Mouse (Mus musculus) MEL (cell line): ENCODE measurements around the gene Olfr457. TPM values are rescaled to one million over a fixed set of nuclear protein-coding genes. Genes with fewer than 3 reads are reported as not detected.

Experiments used
- DNase-seq: peaks from one replicate; pipeline ENCODE4 v3.0.0; 2011; ENCODE audit warnings: low read depth, low spot score
- H3K27ac ChIP-seq: 2 replicates; pipeline ENCODE4 v1.5.1; 2012; ENCODE audit warnings: low read depth, mild to moderate bottlenecking, control low read depth, low read length, moderate library complexity; ENCODE audit not compliant: control insufficient read depth
- H3K27me3 ChIP-seq, 2 experiments: fragments of 150-350 bp in 1 of 2; sonication (generic) in 1 of 2; 2 replicates each; pipeline ENCODE4 v1.6.1; 2012; ENCODE audit warnings: low read length in 2 of 2, mild to moderate bottlenecking in 2 of 2, improper control_type of control experiment in 1 of 2, moderate library complexity in 1 of 2; ENCODE audit not compliant: insufficient read depth in 2 of 2, control insufficient read depth in 1 of 2
- H3K36me3 ChIP-seq, 2 experiments: 2 replicates each; pipeline ENCODE4 v1.6.1; 2012 to 2014; ENCODE audit warnings: low read length in 2 of 2, improper control_type of control experiment in 1 of 2, inconsistent platforms in 1 of 2, mild to moderate bottlenecking in 1 of 2; ENCODE audit not compliant: insufficient read depth in 2 of 2, control insufficient read depth in 1 of 2
- H3K4me1 ChIP-seq, 2 experiments: fragments of 150-350 bp in 1 of 2; sonication (generic) in 1 of 2; 2 replicates each; pipeline ENCODE4 v1.6.1; 2012; ENCODE audit warnings: low read length in 2 of 2, improper control_type of control experiment in 1 of 2, mild to moderate bottlenecking in 1 of 2; ENCODE audit not compliant: insufficient read depth in 2 of 2, control insufficient read depth in 1 of 2
- H3K4me3 ChIP-seq, 2 experiments: fragments of 150-350 bp in 1 of 2; sonication (generic) in 1 of 2; 2 replicates each; pipeline ENCODE4 v1.5.1; 2012; ENCODE audit warnings: low read depth in 2 of 2, low read length in 2 of 2, mild to moderate bottlenecking in 2 of 2, moderate library complexity in 2 of 2, control low read depth in 1 of 2, improper control_type of control experiment in 1 of 2; ENCODE audit not compliant: control insufficient read depth in 1 of 2, insufficient read depth in 1 of 2
- H3K79me2 ChIP-seq: 2 replicates; pipeline ENCODE4 v1.6.1; 2012; ENCODE audit warnings: mild to moderate bottlenecking, low read length, moderate library complexity; ENCODE audit not compliant: control insufficient read depth, poor library complexity, insufficient read depth
- H3K9ac ChIP-seq: 2 replicates; pipeline ENCODE4 v1.6.1; 2012; ENCODE audit warnings: low read depth, mild to moderate bottlenecking, control low read depth, low read length, moderate library complexity; ENCODE audit not compliant: control insufficient read depth, poor library complexity, severe bottlenecking
- H3K9me3 ChIP-seq: fragments of 150-350 bp; sonication (generic); replicated peaks from 2 replicates; pipeline ENCODE4 v1.6.1; 2012; ENCODE audit warnings: mild to moderate bottlenecking, low read length, improper control_type of control experiment, moderate library complexity; ENCODE audit not compliant: insufficient read depth
- CHD1 ChIP-seq: IDR thresholded peaks from 2 replicates; pipeline ENCODE4 v1.6.1; 2012; ENCODE audit warnings: low read depth, mild to moderate bottlenecking, inconsistent platforms, low read length, improper control_type of control experiment
- CTCF ChIP-seq, 3 experiments: IDR thresholded peaks in 2 of 3; conservative IDR thresholded peaks in 1 of 3; 2 replicates each; pipeline ENCODE4 v1.5.1; 2011 to 2012; ENCODE audit warnings: low read length in 3 of 3, low read depth in 2 of 3, mild to moderate bottlenecking in 2 of 3, improper control_type of control experiment in 1 of 3, inconsistent platforms in 1 of 3, mixed read lengths in 1 of 3, moderate library complexity in 1 of 3; ENCODE audit not compliant: control insufficient read depth in 1 of 3, insufficient read depth in 1 of 3, poor library complexity in 1 of 3, severe bottlenecking in 1 of 3
- E2F4 ChIP-seq: IDR thresholded peaks from 2 replicates; pipeline ENCODE4 v1.6.1; 2011; ENCODE audit warnings: low read depth, low read length, improper control_type of control experiment, borderline replicate concordance
- ELF1 ChIP-seq: IDR thresholded peaks from 2 replicates; pipeline ENCODE4 v1.6.1; 2014; ENCODE audit warnings: low read depth, mild to moderate bottlenecking, inconsistent platforms, low read length, improper control_type of control experiment, moderate library complexity
- EP300 ChIP-seq, 2 experiments: IDR thresholded peaks; 2 replicates each; pipeline ENCODE4 v1.6.1; 2011; ENCODE audit warnings: improper control_type of control experiment in 2 of 2, low read length in 2 of 2, low read depth in 1 of 2, mild to moderate bottlenecking in 1 of 2
- ETS1 ChIP-seq: IDR thresholded peaks from 2 replicates; pipeline ENCODE4 v1.6.1; 2012; ENCODE audit warnings: low read depth, mild to moderate bottlenecking, inconsistent platforms, low read length, improper control_type of control experiment, moderate library complexity
- GABPA ChIP-seq: IDR thresholded peaks from 2 replicates; pipeline ENCODE4 v1.6.1; 2012; ENCODE audit warnings: low read depth, mild to moderate bottlenecking, inconsistent platforms, low read length, improper control_type of control experiment, moderate library complexity
- GATA1 ChIP-seq: IDR thresholded peaks from 2 replicates; pipeline ENCODE4 v1.6.1; 2011; ENCODE audit warnings: low read depth, low read length, improper control_type of control experiment
- JUND ChIP-seq: IDR thresholded peaks from 2 replicates; pipeline ENCODE4 v1.6.1; 2011; ENCODE audit warnings: low read depth, mild to moderate bottlenecking, improper control_type of control experiment, low read length
- KAT2A ChIP-seq: conservative IDR thresholded peaks from 2 replicates; pipeline ENCODE4 v1.6.1; 2012; ENCODE audit warnings: low read depth, low read length, improper control_type of control experiment, inconsistent platforms
- MEF2A ChIP-seq: IDR thresholded peaks from 2 replicates; pipeline ENCODE4 v1.6.1; 2014; ENCODE audit warnings: low read depth, mild to moderate bottlenecking, inconsistent platforms, low read length, improper control_type of control experiment; ENCODE audit not compliant: poor library complexity, insufficient replicate concordance, severe bottlenecking; ENCODE audit errors: extremely low read depth
- MXI1 ChIP-seq: IDR thresholded peaks from 2 replicates; pipeline ENCODE4 v1.6.1; 2011; ENCODE audit warnings: mild to moderate bottlenecking, low read depth, low read length, improper control_type of control experiment
- MYB ChIP-seq: IDR thresholded peaks from 2 replicates; pipeline ENCODE4 v1.6.1; 2011; ENCODE audit warnings: mild to moderate bottlenecking, low read depth, low read length, improper control_type of control experiment
- NRF1 ChIP-seq: IDR thresholded peaks from 2 replicates; pipeline ENCODE4 v1.6.1; 2014; ENCODE audit warnings: low read depth, mild to moderate bottlenecking, inconsistent platforms, low read length, improper control_type of control experiment, moderate library complexity; ENCODE audit not compliant: poor library complexity, insufficient read depth, severe bottlenecking
- POLR2AphosphoS2 ChIP-seq: IDR thresholded peaks from 2 replicates; pipeline ENCODE4 v1.6.1; 2011; ENCODE audit warnings: low read length, improper control_type of control experiment
- RAD21 ChIP-seq: IDR thresholded peaks from 2 replicates; pipeline ENCODE4 v1.6.1; 2011; ENCODE audit warnings: mild to moderate bottlenecking, low read depth, low read length, improper control_type of control experiment
- RCOR1 ChIP-seq: IDR thresholded peaks from 2 replicates; pipeline ENCODE4 v1.6.1; 2012; ENCODE audit warnings: low read depth, mild to moderate bottlenecking, inconsistent platforms, low read length, improper control_type of control experiment
- SMC3 ChIP-seq: IDR thresholded peaks from 2 replicates; pipeline ENCODE4 v1.6.1; 2011; ENCODE audit warnings: low read depth, low read length, improper control_type of control experiment
- TBP ChIP-seq: IDR thresholded peaks from 2 replicates; pipeline ENCODE4 v1.8.0; 2011; ENCODE audit warnings: low read depth, low read length, improper control_type of control experiment
- TCF12 ChIP-seq: IDR thresholded peaks from 2 replicates; pipeline ENCODE4 v1.6.1; 2014; ENCODE audit warnings: low read depth, mild to moderate bottlenecking, inconsistent platforms, low read length, improper control_type of control experiment, moderate library complexity
- UBTF ChIP-seq: IDR thresholded peaks from 2 replicates; pipeline ENCODE4 v1.6.1; 2012; ENCODE audit warnings: low read depth, mild to moderate bottlenecking, inconsistent platforms, low read length, improper control_type of control experiment, moderate library complexity, borderline replicate concordance; ENCODE audit not compliant: insufficient read depth
- USF1 ChIP-seq: IDR thresholded peaks from 2 replicates; pipeline ENCODE4 v1.6.1; 2014; ENCODE audit warnings: low read depth, mild to moderate bottlenecking, inconsistent platforms, low read length, improper control_type of control experiment, moderate library complexity
- USF2 ChIP-seq, 2 experiments: IDR thresholded peaks; 2 replicates each; pipeline ENCODE4 v1.6.1; 2011 to 2012; ENCODE audit warnings: improper control_type of control experiment in 2 of 2, low read length in 2 of 2, borderline replicate concordance in 1 of 2, inconsistent platforms in 1 of 2, low read depth in 1 of 2, mild to moderate bottlenecking in 1 of 2; ENCODE audit not compliant: insufficient read depth in 1 of 2
- ZKSCAN1 ChIP-seq: IDR thresholded peaks from 2 replicates; pipeline ENCODE4 v1.6.1; 2012; ENCODE audit warnings: low read depth, mild to moderate bottlenecking, inconsistent platforms, low read length, improper control_type of control experiment, moderate library complexity
- ZMIZ1 ChIP-seq: IDR thresholded peaks from 2 replicates; pipeline ENCODE4 v1.6.1; 2012; ENCODE audit warnings: low read depth, mild to moderate bottlenecking, inconsistent platforms, low read length, improper control_type of control experiment, moderate library complexity
- ZNF384 ChIP-seq: IDR thresholded peaks from 2 replicates; pipeline ENCODE4 v1.6.1; 2012; ENCODE audit warnings: low read depth, mild to moderate bottlenecking, inconsistent platforms, low read length, improper control_type of control experiment
- polyA plus RNA-seq, 2 experiments: library from polyadenylated mRNA; stranded (reverse) in 1 of 2; unstranded in 1 of 2; fragments of >175 nt in 1 of 2; fragments of >200 nt in 1 of 2; gene quantifications; 2 replicates each; pipeline versions ENCODE4 v1.2.1 to v1.2.4; 2012; ENCODE audit warnings: low replicate concordance in 2 of 2, low read depth in 1 of 2; ENCODE audit not compliant: insufficient read length in 2 of 2, insufficient read depth in 1 of 2, missing spikeins in 1 of 2
- total RNA-seq: library from RNA; depleted of rRNA; stranded (reverse); fragments of 300-350 nt; gene quantifications from 2 replicates; pipeline ENCODE4 v1.2.3, GENCODE M21; 2012

The Olfr457 gene
- total and polyA plus RNA-seq, 3 experiments, result not detected

GRCm38 (mm10) chr6:42509311-42509710, 33.2 kb upstream of the Olfr457 start:
- Histone ChIP-seq H3K4me1 (no peaks in the 10 kb centered on the region), H3K4me3 (no peak overlapping the region), H3K9me3 (no peaks in the 10 kb centered on the region), H3K27ac (no peak overlapping the region), H3K79me2 (no peaks in the 10 kb centered on the region), H3K9ac (no peak overlapping the region), H3K27me3 (no peaks in the 10 kb centered on the region), H3K36me3 (no peaks in the 10 kb centered on the region)
- DNase-seq, result no peak
- TF ChIP-seq RCOR1 (no peak), KAT2A (no peak), SMC3 (no peak), MYB (no peak), GABPA (no peak), POLR2AphosphoS2 (no peak), MEF2A (no peak), ZNF384 (no peak), GATA1 (no peak)

GRCm38 (mm10) chr6:42503478-42503877, 27.3 kb upstream of the Olfr457 start:
- H3K79me2 ChIP-seq, result no peaks in the 10 kb centered on the region
- no peak for DNase-seq
- H3K27me3 ChIP-seq, result no peaks in the 10 kb centered on the region
- H3K27ac ChIP-seq, result no peak overlapping the region
- no peaks in the 10 kb centered on the region for H3K36me3 ChIP-seq
- H3K9ac ChIP-seq, result no peak overlapping the region
- H3K9me3 ChIP-seq, result no peaks in the 10 kb centered on the region
- TF ChIP-seq TCF12 (no peak), SMC3 (no peak), TBP (no peak), JUND (no peak), ETS1 (no peak), CHD1 (no peak), E2F4 (no peak), UBTF (no peak), NRF1 (no peak), MXI1 (no peak), EP300 (IDR thresholded peaks at IDR 0.05; ENCODE audit: low read depth in 1 of 2, low read length in 2 of 2) (no peak), ZKSCAN1 (no peak), USF1 (no peak), CTCF (IDR thresholded peaks at IDR 0.05 in 2 of 3, conservative IDR thresholded peaks at IDR 0.05 in 1 of 3; ENCODE audit: control insufficient read depth in 1 of 3, insufficient read depth in 1 of 3, low read depth in 2 of 3, low read length in 3 of 3, poor library complexity in 1 of 3, severe bottlenecking in 1 of 3) (no peak), RAD21 (no peak), ZMIZ1 (no peak), POLR2AphosphoS2 (no peak), ELF1 (no peak), USF2 (IDR thresholded peaks at IDR 0.05; ENCODE audit: borderline replicate concordance in 1 of 2, insufficient read depth in 1 of 2, low read depth in 1 of 2, low read length in 2 of 2) (no peak)
- H3K4me1 ChIP-seq, result no peaks in the 10 kb centered on the region
- no peak overlapping the region for H3K4me3 ChIP-seq
